In genomic region chr3:14819844-14820504, GRCm38 (mm10) we compare ENCODE assay signal across 1 mouse cellular context.
TF ChIP-seq lines count a peak whose summit lies in the region.

No protein-coding gene starts in this region.

TF ChIP-seq in MEL, 35 proteins besides CTCF, POLR2A, EP300 and RAD21 (continued from another document):
- TF ChIP-seq UBTF (IDR thresholded peaks at IDR 0.05; ENCODE audit: borderline replicate concordance, insufficient read depth, low read depth, low read length) (no peak), ZNF384 (IDR thresholded peaks at IDR 0.05; ENCODE audit: low read depth, low read length) (no peak), RCOR1 (IDR thresholded peaks at IDR 0.05; ENCODE audit: low read depth, low read length) (no peak), E2F4 (IDR thresholded peaks at IDR 0.05; ENCODE audit: borderline replicate concordance, low read depth, low read length) (no peak), CHD2 (IDR thresholded peaks at IDR 0.05; ENCODE audit: low read length) (no peak), USF1 (IDR thresholded peaks at IDR 0.05; ENCODE audit: low read depth, low read length) (no peak), TCF12 (IDR thresholded peaks at IDR 0.05; ENCODE audit: low read depth, low read length) (peak; percentile 31; the same call in 1 of the 2 replicates), GATA1 (IDR thresholded peaks at IDR 0.05; ENCODE audit: low read depth, low read length) (peak; percentile 49; the same call in 1 of the 2 replicates), JUND (IDR thresholded peaks at IDR 0.05; ENCODE audit: low read depth, low read length) (no peak), USF2 (IDR thresholded peaks at IDR 0.05; ENCODE audit: borderline replicate concordance in 1 of 2, insufficient read depth in 1 of 2, low read depth in 1 of 2, low read length in 2 of 2) (no peak), MYB (IDR thresholded peaks at IDR 0.05; ENCODE audit: low read depth, low read length) (peak; percentile 82; the same call in 1 of the 2 replicates), MAFK (IDR thresholded peaks at IDR 0.05; ENCODE audit: borderline replicate concordance, low read depth, low read length) (no peak), ZMIZ1 (IDR thresholded peaks at IDR 0.05; ENCODE audit: low read depth, low read length) (no peak), POLR2AphosphoS2 (IDR thresholded peaks at IDR 0.05; ENCODE audit: low read length) (no peak), SIN3A (IDR thresholded peaks at IDR 0.05; ENCODE audit: low read length) (peak; percentile 54), HCFC1 (IDR thresholded peaks at IDR 0.05; ENCODE audit: low read depth, low read length) (no peak), ETS1 (IDR thresholded peaks at IDR 0.05; ENCODE audit: low read depth, low read length) (peak; percentile 36; the same call in 1 of the 2 replicates), MAX (IDR thresholded peaks at IDR 0.05; ENCODE audit: low read length) (no peak), ZC3H11A (IDR thresholded peaks at IDR 0.05; ENCODE audit: low read depth, low read length) (no peak), SMC3 (IDR thresholded peaks at IDR 0.05; ENCODE audit: low read depth, low read length) (no peak; the same call in 1 of the 2 replicates), POLR2AphosphoS5 (IDR thresholded peaks at IDR 0.05; ENCODE audit: borderline replicate concordance, low read depth, low read length) (no peak), MEF2A (IDR thresholded peaks at IDR 0.05; ENCODE audit: extremely low read depth, insufficient replicate concordance, low read depth, low read length, poor library complexity, severe bottlenecking) (no peak), BHLHE40 (IDR thresholded peaks at IDR 0.05; ENCODE audit: borderline replicate concordance, low read depth, low read length) (no peak), NELFE (IDR thresholded peaks at IDR 0.05; ENCODE audit: low read depth, low read length) (no peak), TAL1 (IDR thresholded peaks at IDR 0.05; ENCODE audit: low read length) (no peak), MAZ (IDR thresholded peaks at IDR 0.05; ENCODE audit: low read depth, low read length) (no peak), NRF1 (IDR thresholded peaks at IDR 0.05; ENCODE audit: insufficient read depth, low read depth, low read length, poor library complexity, severe bottlenecking) (no peak), MYC (IDR thresholded peaks at IDR 0.05; ENCODE audit: low read depth, low read length) (peak; percentile 52; the same call in 1 of the 2 replicates), TBP (IDR thresholded peaks at IDR 0.05; ENCODE audit: low read depth, low read length) (no peak), CHD1 (IDR thresholded peaks at IDR 0.05; ENCODE audit: low read depth, low read length) (no peak), MXI1 (IDR thresholded peaks at IDR 0.05; ENCODE audit: low read depth, low read length) (no peak)
